Mouse (Mus musculus) forebrain, embryonic 11.5 days (tissue): ENCODE data around the gene Slc25a34. TPM values are rescaled to one million over a fixed set of nuclear protein-coding genes. Genes with fewer than 3 reads are reported as not detected.
A peak's percentile ranks its signal among the peaks of the same experiment; 100 is the strongest.

ENCODE experiments used
- ATAC-seq: fragments of 200-750 bp; cut with Nextera tagmentation; replicated peaks from 2 replicates; pipeline ENCODE4 v1.8.0; 2017; ENCODE audit warnings: moderate TSS enrichment; ENCODE audit not compliant: low FRiP score
- DNase-seq: peaks from one replicate; pipeline ENCODE4 v3.0.0-alpha.2; 2017; ENCODE audit warnings: low spot score
- H3K27ac ChIP-seq: fragments of 300-500 bp; sonication (generic); 2 replicates; pipeline ENCODE4 v1.5.1; 2014; ENCODE audit warnings: low read depth, low read length
- H3K27me3 ChIP-seq: fragments of 300-500 bp; sonication (generic); 2 replicates; pipeline ENCODE4 v1.6.1; 2014; ENCODE audit warnings: mild to moderate bottlenecking, low read length, mixed read lengths; ENCODE audit not compliant: control insufficient read depth, insufficient read depth
- H3K36me3 ChIP-seq: fragments of 300-500 bp; sonication (generic); 2 replicates; pipeline ENCODE4 v1.6.1; 2014; ENCODE audit warnings: mild to moderate bottlenecking, low read length, moderate library complexity, mixed read lengths; ENCODE audit not compliant: control insufficient read depth, insufficient read depth
- H3K4me1 ChIP-seq: fragments of 300-500 bp; sonication (generic); replicated peaks from 2 replicates; pipeline ENCODE4 v1.6.1; 2014; ENCODE audit warnings: low read length, mixed read lengths; ENCODE audit not compliant: control insufficient read depth, insufficient read depth
- H3K4me2 ChIP-seq: fragments of 300-500 bp; sonication (generic); 2 replicates; pipeline ENCODE4 v1.6.1; 2014; ENCODE audit warnings: low read depth, mild to moderate bottlenecking, low read length, moderate library complexity, mixed read lengths; ENCODE audit not compliant: severe bottlenecking
- H3K4me3 ChIP-seq: fragments of 300-500 bp; sonication (generic); 2 replicates; pipeline ENCODE4 v1.5.1; 2014; ENCODE audit warnings: low read depth, low read length
- H3K9ac ChIP-seq: fragments of 300-500 bp; sonication (generic); 2 replicates; pipeline ENCODE4 v1.6.1; 2014; ENCODE audit warnings: low read length
- H3K9me3 ChIP-seq: fragments of 300-500 bp; sonication (generic); 2 replicates; pipeline ENCODE4 v1.6.1; 2016; ENCODE audit warnings: low read length, mixed read lengths; ENCODE audit not compliant: control insufficient read depth
- WGBS: fragments of 180-500 bp; shearing (Covaris S2); extraction: QIAGEN DNeasy Blood & Tissue Kit; methylation state at CpG from one replicate; pipeline ENCODE4 v1.1.7; 2014; 5-methylcytosine and 5-hydroxymethylcytosine counted together
- polyA plus RNA-seq: library from polyadenylated mRNA; unstranded; fragments of >200 nt; fragmentation: Nextera tagmentation; extraction: Ambion mirVana; gene quantifications from 2 replicates; pipeline ENCODE4 v1.2.1, GENCODE M21; 2014

Gene Slc25a34
- polyA plus RNA-seq, 1 experiment from 2014 or later: not detected

GRCm38 (mm10) chr4:141624983-141625773, 1.6 kb upstream of the Slc25a34 start:
- H3K4me2 ChIP-seq: no peak overlapping the region
- H3K9ac ChIP-seq: no peak overlapping the region
- ATAC-seq: no peak; the same call in 1 of the 2 replicates
- H3K4me1 ChIP-seq: no peaks in the 10 kb centered on the region
- no peak for DNase-seq
- H3K36me3 ChIP-seq: no peaks in the 10 kb centered on the region
- H3K27ac ChIP-seq: no peak overlapping the region
- no peaks in the 10 kb centered on the region for H3K27me3 ChIP-seq
- no peak overlapping the region for H3K4me3 ChIP-seq
- no peaks in the 10 kb centered on the region for H3K9me3 ChIP-seq
- 74% methylated on average over 19 of the region's 19 CpGs for WGBS

GRCm38 (mm10) chr4:141624134-141624533, 513 bp upstream of the Slc25a34 start:
- Histone ChIP-seq H3K4me2 (no peak overlapping the region), H3K36me3 (no peaks in the 10 kb centered on the region)
- ATAC-seq: no peak

GRCm38 (mm10) chr4:141623037-141623436, 584 bp downstream of the Slc25a34 start:
- H3K4me2 ChIP-seq: no peak overlapping the region
- no peak overlapping the region for H3K4me3 ChIP-seq
- DNase-seq: no peak
- H3K4me1 ChIP-seq: peaks cover 2% of the 10 kb centered on the region
- no peaks in the 10 kb centered on the region for H3K9me3 ChIP-seq
- H3K9ac ChIP-seq: no peak overlapping the region
- H3K27me3 ChIP-seq: no peaks in the 10 kb centered on the region
- H3K27ac ChIP-seq: no peak overlapping the region
- WGBS: 90% methylated on average over 11 of the region's 11 CpGs
- ATAC-seq: no peak
- no peaks in the 10 kb centered on the region for H3K36me3 ChIP-seq

More at GRCm38 (mm10) chr4:141624134-141624533, 513 bp upstream of the Slc25a34 start:
- H3K4me1 ChIP-seq: no peaks in the 10 kb centered on the region
- no peak overlapping the region for H3K9ac ChIP-seq
- H3K4me3 ChIP-seq: no peak overlapping the region
- 88% methylated on average over 8 of the region's 8 CpGs for WGBS
- H3K27me3 ChIP-seq: no peaks in the 10 kb centered on the region
- H3K27ac ChIP-seq: no peak overlapping the region
- no peaks in the 10 kb centered on the region for H3K9me3 ChIP-seq
- DNase-seq: no peak

GRCm38 (mm10) chr4:141622580-141622979, 1.0 kb downstream of the Slc25a34 start:
- Histone ChIP-seq H3K9me3 (no peaks in the 10 kb centered on the region), H3K27me3 (no peaks in the 10 kb centered on the region), H3K9ac (no peak overlapping the region), H3K4me2 (no peak overlapping the region), H3K27ac (no peak overlapping the region), H3K4me1 (peaks cover 4% of the 10 kb centered on the region), H3K36me3 (no peaks in the 10 kb centered on the region), H3K4me3 (no peak overlapping the region)
- whole genome bisulfite sequencing: 86% methylated on average over 5 of the region's 5 CpGs
- DNase-seq (no peak), ATAC-seq (no peak)

- H3K4me2 ChIP-seq: no peak overlapping the region
- no peaks in the 10 kb centered on the region for H3K9me3 ChIP-seq
- no peak for ATAC-seq
- peaks cover 4% of the 10 kb centered on the region for H3K4me1 ChIP-seq
- WGBS: 83% methylated on average over 8 of the region's 8 CpGs
- H3K4me3 ChIP-seq: no peak overlapping the region
- no peak overlapping the region for H3K27ac ChIP-seq
- H3K9ac ChIP-seq: no peak overlapping the region
- no peaks in the 10 kb centered on the region for H3K27me3 ChIP-seq
- H3K36me3 ChIP-seq: no peaks in the 10 kb centered on the region
- DNase-seq: no peak
Measured at GRCm38 (mm10) chr4:141622091-141622490, 1.5 kb downstream of the Slc25a34 start.

- Histone ChIP-seq H3K27me3 (no peaks in the 10 kb centered on the region), H3K4me2 (no peak overlapping the region), H3K4me3 (no peak overlapping the region), H3K27ac (no peak overlapping the region), H3K4me1 (peaks cover 4% of the 10 kb centered on the region), H3K9ac (no peak overlapping the region), H3K36me3 (no peaks in the 10 kb centered on the region), H3K9me3 (no peaks in the 10 kb centered on the region)
- DNase-seq (no peak), ATAC-seq (no peak)
- 86% methylated on average over 8 of the region's 8 CpGs for WGBS
Measured at GRCm38 (mm10) chr4:141621297-141621696, 2.3 kb downstream of the Slc25a34 start.

GRCm38 (mm10) chr4:141619299-141619883, 4.2 kb downstream of the Slc25a34 start:
- Histone ChIP-seq H3K4me2 (no peak overlapping the region), H3K36me3 (no peaks in the 10 kb centered on the region), H3K4me1 (peaks cover 4% of the 10 kb centered on the region), H3K9ac (no peak overlapping the region), H3K27ac (no peak overlapping the region), H3K27me3 (no peaks in the 10 kb centered on the region), H3K9me3 (no peaks in the 10 kb centered on the region), H3K4me3 (no peak overlapping the region)
- ATAC-seq (no peak), DNase-seq (no peak)
- 86% methylated on average over 9 of the region's 9 CpGs for WGBS

- Histone ChIP-seq H3K4me1 (peaks cover 4% of the 10 kb centered on the region), H3K36me3 (no peaks in the 10 kb centered on the region), H3K4me2 (peak within 1 kb of the TSS; percentile 31), H3K4me3 (peak within 1 kb of the TSS; percentile 5), H3K27me3 (no peaks in the 10 kb centered on the region), H3K9me3 (no peaks in the 10 kb centered on the region), H3K27ac (no peak within 1 kb of the TSS), H3K9ac (0 out of 2 replicates have a peak within 1 kb of the TSS, but pooled peaks have one; percentile 6)
- 26% methylated on average over 19 of the region's 20 CpGs for WGBS
- DNase-seq (peak; percentile 72), ATAC-seq (no peak)
Measured at GRCm38 (mm10) chr4:141618565-141619243, 4.9 kb downstream of the Slc25a34 start, which contains the start of gene Tmem82. Tmem82 (minus strand) TSS chr4:141618633.
